Mouse (Mus musculus): ENCODE data around the gene Kmt2c.

DNA sequence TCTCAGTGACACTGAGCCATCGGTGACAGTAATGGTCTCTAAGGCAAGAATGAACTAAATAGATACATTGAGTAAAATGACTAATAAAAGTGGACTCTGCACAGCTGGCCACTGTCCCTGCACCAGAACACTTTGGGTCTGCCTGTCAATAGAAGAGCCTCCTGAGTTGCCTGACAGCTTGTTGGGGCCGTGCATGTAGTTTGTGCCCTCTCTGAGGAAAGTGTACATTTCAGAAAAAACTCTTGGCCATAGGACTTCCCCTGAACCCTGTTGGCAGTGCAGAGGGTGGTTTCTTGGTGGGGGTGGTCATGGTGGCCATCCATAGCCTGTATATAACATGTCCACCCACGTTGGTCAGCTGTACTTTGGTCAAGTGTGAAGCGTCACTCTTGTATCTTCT, 244.1 kb downstream of the Kmt2c start:
- TF ChIP-seq CTCF (IDR thresholded peaks at IDR 0.05; ENCODE audit: extremely low read depth, insufficient read length, insufficient replicate concordance, low read depth, low read length) (no peak), POLR2A (IDR thresholded peaks at IDR 0.05; ENCODE audit: low read depth, low read length) (no peak)

All from small intestine, adult 2 months (tissue).